Mouse (Mus musculus): ENCODE measurements around the gene Pigk. TPM values are rescaled to one million over a fixed set of nuclear protein-coding genes. Genes with fewer than 3 reads are reported as not detected.

The Pigk gene
- 12.9 and 17.0 TPM in 2 replicates for polyA plus RNA-seq (2012; rRNA removed)

GRCm38 (mm10) chr3:152713991-152714902 is at the start of gene Pigk:
Gene Pigk, plus strand, starts transcription at chr3:152714100.
- no peak for TF ChIP-seq CTCF (IDR thresholded peaks at IDR 0.05; ENCODE audit: borderline replicate concordance, extremely low read depth, insufficient read depth, insufficient read length)
- TF ChIP-seq POLR2A (IDR thresholded peaks at IDR 0.05; ENCODE audit: borderline replicate concordance, extremely low read depth, insufficient read depth, insufficient read length, poor library complexity, severe bottlenecking), result peak; percentile 57; the same call in 1 of the 2 replicates
- DNase-seq (ENCODE audit: low read depth), result peak; percentile 97

GRCm38 (mm10) chr3:152666991-152667355 is 46.9 kb upstream of the Pigk start:
- TF ChIP-seq CTCF (IDR thresholded peaks at IDR 0.05; ENCODE audit: borderline replicate concordance, extremely low read depth, insufficient read depth, insufficient read length), result no peak
- TF ChIP-seq POLR2A (IDR thresholded peaks at IDR 0.05; ENCODE audit: borderline replicate concordance, extremely low read depth, insufficient read depth, insufficient read length, poor library complexity, severe bottlenecking), result no peak
- DNase-seq (ENCODE audit: low read depth), result peak; percentile 42

GRCm38 (mm10) chr3:152667356-152668211 is 46.3 kb upstream of the Pigk start:
- TF ChIP-seq POLR2A (IDR thresholded peaks at IDR 0.05; ENCODE audit: borderline replicate concordance, extremely low read depth, insufficient read depth, insufficient read length, poor library complexity, severe bottlenecking) (no peak), CTCF (IDR thresholded peaks at IDR 0.05; ENCODE audit: borderline replicate concordance, extremely low read depth, insufficient read depth, insufficient read length) (no peak)
- peak; percentile 70 for DNase-seq (ENCODE audit: low read depth)

- TF ChIP-seq POLR2A (IDR thresholded peaks at IDR 0.05; ENCODE audit: borderline replicate concordance, extremely low read depth, insufficient read depth, insufficient read length, poor library complexity, severe bottlenecking) (no peak), CTCF (IDR thresholded peaks at IDR 0.05; ENCODE audit: borderline replicate concordance, extremely low read depth, insufficient read depth, insufficient read length) (no peak)
- DNase-seq (ENCODE audit: low read depth), result no peak
Observed at GRCm38 (mm10) chr3:152668239-152668638, 45.7 kb upstream of the Pigk start, which contains the start of gene Ak5. Gene Ak5, minus strand, starts transcription at chr3:152668360.

GRCm38 (mm10) chr3:152668793-152669192 is 45.1 kb upstream of the Pigk start:
- no peak for DNase-seq (ENCODE audit: low read depth)
- TF ChIP-seq CTCF (IDR thresholded peaks at IDR 0.05; ENCODE audit: borderline replicate concordance, extremely low read depth, insufficient read depth, insufficient read length), result no peak
- no peak for TF ChIP-seq POLR2A (IDR thresholded peaks at IDR 0.05; ENCODE audit: borderline replicate concordance, extremely low read depth, insufficient read depth, insufficient read length, poor library complexity, severe bottlenecking)

- DNase-seq (ENCODE audit: low read depth), result no peak
- TF ChIP-seq CTCF (IDR thresholded peaks at IDR 0.05; ENCODE audit: borderline replicate concordance, extremely low read depth, insufficient read depth, insufficient read length), result no peak
- no peak for TF ChIP-seq POLR2A (IDR thresholded peaks at IDR 0.05; ENCODE audit: borderline replicate concordance, extremely low read depth, insufficient read depth, insufficient read length, poor library complexity, severe bottlenecking)
Observed at GRCm38 (mm10) chr3:152669783-152670182, 44.1 kb upstream of the Pigk start.

- TF ChIP-seq POLR2A (IDR thresholded peaks at IDR 0.05; ENCODE audit: borderline replicate concordance, extremely low read depth, insufficient read depth, insufficient read length, poor library complexity, severe bottlenecking) (no peak), CTCF (IDR thresholded peaks at IDR 0.05; ENCODE audit: borderline replicate concordance, extremely low read depth, insufficient read depth, insufficient read length) (no peak)
- DNase-seq (ENCODE audit: low read depth), result no peak
Observed at GRCm38 (mm10) chr3:152674663-152675062, 39.2 kb upstream of the Pigk start.

- no peak for TF ChIP-seq CTCF (IDR thresholded peaks at IDR 0.05; ENCODE audit: borderline replicate concordance, extremely low read depth, insufficient read depth, insufficient read length)
- no peak for TF ChIP-seq POLR2A (IDR thresholded peaks at IDR 0.05; ENCODE audit: borderline replicate concordance, extremely low read depth, insufficient read depth, insufficient read length, poor library complexity, severe bottlenecking)
- DNase-seq (ENCODE audit: low read depth), result no peak
Observed at GRCm38 (mm10) chr3:152688532-152688931, 25.4 kb upstream of the Pigk start.

- no peak for TF ChIP-seq POLR2A (IDR thresholded peaks at IDR 0.05; ENCODE audit: borderline replicate concordance, extremely low read depth, insufficient read depth, insufficient read length, poor library complexity, severe bottlenecking)
- TF ChIP-seq CTCF (IDR thresholded peaks at IDR 0.05; ENCODE audit: borderline replicate concordance, extremely low read depth, insufficient read depth, insufficient read length), result no peak
- DNase-seq (ENCODE audit: low read depth), result no peak
Observed at GRCm38 (mm10) chr3:152689105-152689504, 24.8 kb upstream of the Pigk start.

GRCm38 (mm10) chr3:152694950-152695349 is 18.9 kb upstream of the Pigk start:
- DNase-seq (ENCODE audit: low read depth), result no peak
- TF ChIP-seq CTCF (IDR thresholded peaks at IDR 0.05; ENCODE audit: borderline replicate concordance, extremely low read depth, insufficient read depth, insufficient read length) (no peak), POLR2A (IDR thresholded peaks at IDR 0.05; ENCODE audit: borderline replicate concordance, extremely low read depth, insufficient read depth, insufficient read length, poor library complexity, severe bottlenecking) (no peak)

- TF ChIP-seq POLR2A (IDR thresholded peaks at IDR 0.05; ENCODE audit: borderline replicate concordance, extremely low read depth, insufficient read depth, insufficient read length, poor library complexity, severe bottlenecking), result no peak
- TF ChIP-seq CTCF (IDR thresholded peaks at IDR 0.05; ENCODE audit: borderline replicate concordance, extremely low read depth, insufficient read depth, insufficient read length), result no peak
- DNase-seq (ENCODE audit: low read depth), result no peak
Observed at GRCm38 (mm10) chr3:152698017-152698416, 15.9 kb upstream of the Pigk start.

Data from brain, embryonic 14.5 days (tissue).